Mouse (Mus musculus) brown adipose tissue, adult 24 weeks (tissue): ENCODE data around the gene Mfsd4b3. TPM values are rescaled to one million over a fixed set of nuclear protein-coding genes. Genes with fewer than 3 reads are reported as not detected.
"Not testable (repeated sequence)": the region's sequence is repeated elsewhere in the genome, so short reads cannot be mapped to it uniquely, and the experiment has no call there.

Experiments
- H3K27ac ChIP-seq: fragments of 200-500 bp; replicated peaks from 2 replicates; pipeline ENCODE4 v1.5.1; 2012; ENCODE audit warnings: low read depth, mild to moderate bottlenecking, low read length
- H3K4me1 ChIP-seq: fragments of 200-500 bp; 2 replicates; pipeline ENCODE4 v1.6.1; 2012; ENCODE audit warnings: low read length, mixed read lengths; ENCODE audit not compliant: control insufficient read depth, insufficient read depth, insufficient read length
- H3K4me3 ChIP-seq: fragments of 200-500 bp; 2 replicates; pipeline ENCODE4 v1.5.1; 2012; ENCODE audit warnings: low read depth, mild to moderate bottlenecking, low read length, moderate library complexity; ENCODE audit not compliant: insufficient read depth
- polyA plus RNA-seq: library from polyadenylated mRNA; stranded (reverse); fragments of >200 nt; gene quantifications from 2 replicates; pipeline ENCODE4 v1.2.4, GENCODE M21; 2012; ENCODE audit not compliant: missing spikeins, insufficient read depth, insufficient read length

Gene Mfsd4b3
- polyA plus RNA-seq, 1 experiment: 3.1 TPM

DNA sequence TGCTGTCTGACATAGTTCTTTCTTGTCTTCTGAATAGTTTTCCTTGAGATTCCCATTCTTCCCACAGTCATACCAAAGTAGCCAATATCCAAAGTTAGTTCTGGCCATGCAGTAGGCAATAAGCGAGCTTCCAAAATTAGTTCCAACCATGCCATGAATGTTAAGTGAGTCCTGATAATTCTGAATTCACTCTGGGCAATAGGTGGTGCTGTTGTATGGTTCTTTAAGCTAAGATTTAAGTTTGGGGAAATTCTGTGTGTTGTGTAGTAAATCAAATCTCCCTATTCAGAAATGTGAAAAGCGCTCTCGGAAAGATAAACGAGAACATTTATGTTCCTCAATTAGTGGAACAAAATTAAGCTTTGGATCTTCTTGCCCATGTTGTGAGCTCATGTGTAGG, 1.7 kb downstream of the Mfsd4b3 start:
- Histone ChIP-seq H3K27ac (no peak overlapping the region), H3K4me1 (no peaks in the 10 kb centered on the region), H3K4me3 (no peak overlapping the region)

DNA sequence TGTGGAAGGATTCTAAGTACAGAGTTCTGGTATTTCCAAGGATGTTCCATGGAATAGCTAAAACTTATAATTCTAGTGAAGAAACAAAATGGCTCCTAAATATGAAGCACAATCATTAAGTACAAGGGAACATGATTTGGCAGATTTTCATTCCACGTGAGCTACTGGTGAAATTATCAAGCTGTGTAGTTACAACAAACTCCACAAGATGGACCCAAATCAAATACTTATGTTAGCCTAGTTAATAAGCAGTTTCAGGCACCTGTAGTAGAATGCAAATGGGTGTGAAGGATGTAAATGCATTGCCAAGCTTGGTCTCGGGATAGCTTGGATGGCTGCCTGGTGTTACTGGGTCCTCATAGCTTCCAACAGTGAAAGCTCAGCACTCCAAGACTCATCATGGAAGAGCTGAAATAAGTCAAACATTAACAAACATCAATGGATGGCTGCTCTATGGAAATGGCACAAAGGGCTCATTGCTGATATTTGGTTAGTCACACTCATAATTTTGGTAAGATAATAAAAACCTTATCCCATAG, 3.5 kb downstream of the Mfsd4b3 start:
- Histone ChIP-seq H3K27ac (no peak overlapping the region), H3K4me1 (no peaks in the 10 kb centered on the region), H3K4me3 (no peak overlapping the region)

DNA sequence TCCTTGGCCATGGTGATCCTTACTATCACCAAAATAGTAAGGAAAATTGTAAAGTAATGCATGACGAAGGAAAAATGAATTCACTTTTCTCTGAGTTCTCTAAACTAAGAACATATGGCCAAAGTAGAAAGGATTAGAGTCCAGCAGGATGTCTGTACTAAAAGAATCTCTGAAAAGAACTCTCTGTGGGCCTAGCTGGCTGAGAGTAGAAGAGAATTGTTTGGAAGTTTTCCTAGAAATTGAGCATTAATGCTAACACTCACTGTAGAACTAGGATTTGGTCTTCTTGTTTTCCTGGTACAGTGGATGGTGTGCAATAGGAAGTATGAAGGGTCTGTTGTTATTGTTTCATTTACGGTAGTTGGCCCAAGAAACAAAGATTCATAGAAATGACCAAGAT, 4.8 kb downstream of the Mfsd4b3 start:
- H3K27ac ChIP-seq: no peak overlapping the region
- no peak overlapping the region for H3K4me3 ChIP-seq
- no peaks in the 10 kb centered on the region for H3K4me1 ChIP-seq

DNA sequence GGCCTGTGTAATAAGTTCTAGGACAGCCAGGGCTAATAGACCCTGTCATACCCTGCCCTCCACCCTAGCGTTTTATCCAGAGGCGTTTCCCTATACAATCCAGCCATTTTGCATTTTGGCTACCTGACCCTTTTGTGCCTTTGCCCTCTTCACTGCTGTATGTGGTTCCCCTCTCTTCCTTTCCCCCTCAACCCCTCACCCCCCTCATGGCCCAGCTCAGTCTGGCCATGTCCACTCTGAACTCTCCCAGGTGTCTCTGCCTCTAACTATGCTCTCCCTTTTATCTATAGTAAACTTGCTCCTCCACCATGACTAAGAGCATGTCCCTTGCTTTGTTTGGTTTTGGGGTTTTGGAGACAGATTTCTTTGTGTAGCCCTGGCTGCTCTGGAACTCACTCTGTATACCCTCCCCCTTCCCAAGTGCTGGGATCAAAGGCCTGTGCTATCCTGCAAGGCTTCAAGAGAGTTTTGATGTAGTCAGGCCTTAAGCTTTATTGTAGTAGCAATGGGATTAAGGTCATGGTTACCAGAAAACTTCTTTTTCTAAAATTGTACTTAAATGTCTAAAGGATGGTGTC, 10.5 kb downstream of the Mfsd4b3 start:
- no peak overlapping the region for H3K4me3 ChIP-seq
- no peak overlapping the region for H3K27ac ChIP-seq
- no peaks in the 10 kb centered on the region for H3K4me1 ChIP-seq

DNA sequence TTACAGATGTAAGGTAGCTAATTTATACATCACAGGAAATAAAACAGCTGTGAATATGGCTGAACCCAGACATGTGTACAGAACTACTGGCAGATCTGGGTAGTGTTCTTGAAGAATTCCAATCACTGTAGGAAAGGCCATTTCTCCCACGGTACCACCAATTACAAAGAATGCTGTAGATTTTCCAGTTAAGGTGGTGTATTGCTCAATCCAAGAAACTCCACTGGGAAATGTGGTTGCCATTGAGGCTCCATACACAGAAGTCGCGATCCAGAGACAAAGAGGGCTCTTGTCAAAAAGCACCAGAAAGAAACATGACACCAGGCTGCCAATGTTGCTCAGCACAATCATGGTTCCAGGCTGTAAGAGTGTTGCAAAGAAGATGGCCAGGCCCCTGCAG, 12.8 kb downstream of the Mfsd4b3 start:
- H3K4me1 ChIP-seq, H3K4me3 ChIP-seq, H3K27ac ChIP-seq: not testable (repeated sequence)

DNA sequence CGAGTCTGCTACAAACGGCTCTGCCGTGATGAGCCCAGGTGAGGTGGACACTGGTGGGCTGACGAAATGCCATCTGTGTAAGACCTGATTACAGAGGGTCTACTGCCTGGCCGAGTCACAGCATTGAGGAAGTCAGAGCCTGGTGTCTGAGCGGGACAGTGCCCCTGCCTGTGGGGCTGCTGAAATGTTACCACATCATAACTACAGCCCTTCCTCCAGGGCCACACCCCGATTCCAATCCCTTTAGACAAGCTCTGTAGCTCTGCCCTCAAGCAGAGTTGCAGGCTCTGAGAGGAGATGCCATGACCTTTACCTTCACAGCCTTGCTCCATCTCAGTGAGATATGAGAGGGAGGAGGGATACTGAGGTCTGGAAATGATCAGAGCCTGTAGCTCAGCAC, 23.4 kb downstream of the Mfsd4b3 start:
- H3K4me3 ChIP-seq: no peak overlapping the region
- no peaks in the 10 kb centered on the region for H3K4me1 ChIP-seq
- no peak overlapping the region for H3K27ac ChIP-seq

DNA sequence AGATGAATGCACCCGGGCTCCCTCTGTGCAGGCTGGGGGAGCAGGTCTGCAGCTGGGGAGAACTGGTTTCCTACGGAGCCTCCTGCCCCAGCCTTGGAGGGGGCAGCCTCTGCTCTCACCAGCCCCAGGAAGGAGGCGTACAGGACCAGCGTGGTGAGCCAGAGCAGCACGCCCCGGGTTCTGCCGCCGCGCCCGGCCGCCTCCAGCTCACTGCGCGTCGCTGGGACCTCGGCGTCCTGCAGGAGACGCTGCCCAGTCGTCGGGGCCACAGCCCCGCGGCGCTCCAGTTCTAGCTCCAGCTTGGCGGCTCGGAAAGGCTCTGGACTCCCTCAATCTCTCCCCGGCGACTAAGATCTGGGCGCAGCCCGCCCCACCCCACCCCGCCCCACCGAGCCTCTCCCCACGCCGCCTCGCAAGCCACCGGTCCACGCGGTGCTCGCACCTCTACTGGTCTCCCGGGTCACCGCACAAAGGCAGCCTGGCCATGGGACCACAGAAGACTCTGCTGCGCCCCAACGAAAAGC, 33.3 kb downstream of the Mfsd4b3 start, which contains the start of gene Mfsd4b2:
Mfsd4b2 (minus strand) TSS at position 308 of the 524 bp plus-strand sequence.
- H3K4me3 ChIP-seq: 0 out of 2 replicates have a peak within 1 kb of the TSS, but pooled peaks have one; percentile 13
- H3K27ac ChIP-seq: no peak within 1 kb of the TSS
- H3K4me1 ChIP-seq: no peaks in the 10 kb centered on the region

DNA sequence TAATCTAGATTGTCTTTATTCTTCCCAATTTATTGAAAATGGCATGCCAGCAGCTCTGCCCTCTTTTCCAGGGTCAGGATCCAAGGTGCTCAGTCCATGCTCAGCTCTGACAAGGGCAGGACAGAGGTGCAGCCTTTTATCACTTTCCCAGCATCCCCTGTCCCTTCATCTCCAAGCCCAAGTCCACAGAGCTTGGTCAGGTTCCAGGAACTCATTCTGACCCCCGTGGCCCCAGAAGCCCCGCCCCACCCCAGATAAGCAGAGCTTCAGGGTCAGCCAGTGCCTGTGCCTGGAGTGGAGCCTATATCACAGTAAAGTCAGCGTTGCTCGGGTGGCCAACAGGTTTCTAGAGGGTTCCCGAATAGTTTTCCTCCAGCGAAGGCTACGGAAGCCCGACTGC, 35.4 kb downstream of the Mfsd4b3 start:
- H3K4me1 ChIP-seq: not testable (repeated sequence)

DNA sequence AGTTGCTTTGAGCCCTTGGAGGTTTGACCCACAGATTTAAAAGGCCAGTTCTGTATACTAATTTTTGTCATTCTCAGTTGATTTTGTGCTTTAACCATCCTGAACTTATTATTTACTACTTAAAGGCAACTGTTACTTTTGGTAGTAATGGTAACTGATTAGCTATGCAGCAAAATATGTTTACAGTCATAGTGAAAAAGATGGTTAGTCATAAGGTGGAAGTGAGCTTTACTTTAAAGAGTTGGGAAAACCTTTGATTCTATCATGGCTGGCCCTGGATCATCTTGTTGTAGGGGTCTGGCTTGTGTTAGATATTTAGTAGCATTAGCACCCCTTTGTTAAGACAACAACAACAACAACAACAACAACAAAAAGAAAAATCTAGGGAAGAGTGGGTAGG, 47.3 kb downstream of the Mfsd4b3 start:
- no peak overlapping the region for H3K4me3 ChIP-seq

More for the DNA sequence above, 35.4 kb downstream of the Mfsd4b3 start:
- not testable (repeated sequence) for H3K4me3 ChIP-seq, H3K27ac ChIP-seq

DNA sequence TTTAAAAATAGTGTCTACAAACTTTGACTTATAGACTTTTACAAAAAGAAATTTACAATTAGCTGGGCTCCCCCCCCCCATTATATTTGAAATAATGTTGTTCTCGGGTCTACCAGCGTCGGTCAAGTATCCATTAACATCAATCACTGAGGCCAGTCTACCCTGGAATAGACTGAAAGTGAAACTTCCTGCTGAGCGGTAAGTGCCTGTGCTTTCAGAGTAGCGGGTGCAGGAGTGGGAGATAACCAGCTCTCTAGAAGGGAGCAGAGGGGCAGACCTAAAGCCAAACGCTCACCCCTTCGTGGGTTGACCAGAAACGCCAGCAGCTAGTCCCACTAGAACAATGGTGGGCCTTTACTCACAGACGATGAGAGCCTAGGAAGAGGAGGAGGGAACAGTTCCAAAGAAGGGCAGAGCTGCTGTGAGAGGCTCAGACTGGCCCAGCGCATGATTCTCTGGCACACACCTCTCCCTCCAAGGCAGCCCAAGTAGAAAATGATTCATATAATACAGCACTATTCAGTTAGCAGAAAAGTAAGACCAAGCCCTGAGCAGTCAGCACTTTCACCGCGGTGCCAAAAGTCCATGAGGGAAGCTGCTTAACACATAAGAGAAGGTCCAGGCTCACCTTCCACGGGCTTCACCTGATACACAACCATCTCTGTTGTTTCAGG, 51.0 kb downstream of the Mfsd4b3 start:
- Histone ChIP-seq H3K27ac (no peak overlapping the region), H3K4me3 (no peak overlapping the region), H3K4me1 (no peaks in the 10 kb centered on the region)

More for the DNA sequence above, 47.3 kb downstream of the Mfsd4b3 start:
- H3K27ac ChIP-seq: no peak overlapping the region
- H3K4me1 ChIP-seq: no peaks in the 10 kb centered on the region

DNA sequence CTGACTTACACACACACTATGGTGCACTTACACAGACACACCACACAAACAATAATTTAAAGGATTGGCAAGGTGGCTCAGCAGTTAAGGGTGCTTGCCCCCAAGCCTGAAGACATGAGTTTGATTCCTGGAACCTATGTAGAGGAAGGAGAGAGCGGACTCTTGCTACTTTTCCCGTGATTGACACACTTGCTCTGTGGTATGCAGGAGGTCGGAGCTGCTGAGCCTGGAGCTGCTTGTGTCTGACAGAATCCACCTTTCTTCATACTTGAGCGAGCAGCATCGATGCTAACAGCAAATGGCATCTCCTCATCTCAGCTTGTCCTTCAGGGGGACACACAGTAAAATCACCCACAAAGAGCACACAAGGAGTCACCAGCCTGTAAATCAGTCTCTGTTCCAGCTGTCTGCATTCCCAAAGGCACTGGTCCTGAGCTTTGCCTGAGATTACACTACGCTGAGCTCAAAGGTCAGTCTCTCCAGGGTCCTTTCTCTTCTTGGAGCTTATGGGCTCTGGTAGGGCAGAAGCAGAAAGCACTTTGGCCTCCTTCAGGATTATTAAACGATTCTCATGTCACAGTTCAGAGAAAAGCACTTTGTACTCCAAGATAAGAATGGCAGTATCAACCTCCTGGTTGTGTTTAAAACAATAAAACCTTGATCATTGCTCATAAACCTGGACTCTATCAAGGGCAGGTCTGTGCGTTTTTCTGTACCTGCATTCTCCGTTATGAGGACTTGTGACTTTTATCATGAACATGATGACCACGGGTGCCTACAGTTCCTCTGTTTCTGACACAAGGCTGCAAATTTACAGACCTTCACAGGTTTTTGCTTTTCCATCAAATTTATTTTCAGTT, 52.9 kb downstream of the Mfsd4b3 start:
- Histone ChIP-seq H3K4me3 (no peak overlapping the region), H3K27ac (no peak overlapping the region), H3K4me1 (no peaks in the 10 kb centered on the region)

DNA sequence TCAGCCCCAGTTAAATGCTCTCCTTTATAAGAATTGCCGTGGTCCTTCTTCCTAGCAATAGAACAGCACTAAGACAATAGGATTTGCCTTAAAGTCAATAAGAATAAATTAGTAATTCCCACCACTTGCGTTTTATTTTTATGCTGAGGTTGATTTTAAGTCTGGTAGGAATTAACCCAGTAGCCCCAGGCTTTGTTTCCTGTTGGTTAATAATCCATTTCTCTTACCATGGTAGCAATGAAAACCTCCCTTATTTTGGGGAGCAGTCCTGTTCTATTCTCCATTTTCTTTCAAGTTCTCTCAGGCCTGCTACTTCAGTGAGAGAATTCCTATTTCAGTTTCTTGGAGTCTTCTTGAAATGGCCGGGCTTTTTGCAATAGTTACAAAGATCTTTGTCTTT, 55.8 kb downstream of the Mfsd4b3 start:
- H3K4me3 ChIP-seq: no peak overlapping the region

DNA sequence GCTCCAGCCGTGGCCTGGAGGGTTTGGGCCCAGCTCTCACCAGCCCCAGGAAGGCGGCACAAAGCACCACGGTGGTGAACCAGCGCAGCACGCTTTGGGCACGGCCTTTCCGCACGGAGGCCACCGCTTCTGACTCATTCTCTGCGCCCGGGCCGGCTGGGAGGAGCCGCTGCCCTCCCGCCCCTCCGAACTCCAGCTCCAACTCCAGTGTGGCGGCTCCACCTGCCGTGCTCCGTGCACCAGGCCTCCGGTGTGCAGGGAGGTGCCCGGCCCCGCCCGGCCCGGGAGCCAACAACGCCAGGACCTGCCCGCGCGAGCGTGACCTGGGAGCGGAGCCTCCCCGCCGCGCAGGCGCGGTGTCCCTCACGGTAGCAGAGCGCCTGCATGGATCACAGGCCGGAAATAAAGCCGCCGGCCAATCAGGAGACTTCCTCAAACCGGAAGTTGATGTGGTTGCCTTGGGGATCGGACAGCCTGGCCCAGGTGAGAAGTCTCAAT, 61.0 kb downstream of the Mfsd4b3 start, which contains the start of gene Mfsd4b4:
Mfsd4b4 (minus strand) TSS at position 365 of the 498 bp plus-strand sequence.
- Histone ChIP-seq H3K4me1 (no peaks in the 10 kb centered on the region), H3K27ac (0 out of 2 replicates have a peak within 1 kb of the TSS, but pooled peaks have one; percentile 19)

More for the DNA sequence above, 55.8 kb downstream of the Mfsd4b3 start:
- Histone ChIP-seq H3K4me1 (no peaks in the 10 kb centered on the region), H3K27ac (no peak overlapping the region)

More for the DNA sequence above, 61.0 kb downstream of the Mfsd4b3 start, which contains the start of gene Mfsd4b4:
- peak within 1 kb of the TSS; percentile 81 for H3K4me3 ChIP-seq
